Mouse (Mus musculus): ENCODE measurements around the gene Mapk6.
"Not testable (repeated sequence)": the region's sequence is repeated elsewhere in the genome, so short reads cannot be mapped to it uniquely, and the experiment has no call there.

Mapk6 gene

GRCm38 (mm10) chr9:75378774-75379173 is 31.0 kb downstream of the Mapk6 start:
- no peak for DNase-seq

- DNase-seq, result no peak
Observed at GRCm38 (mm10) chr9:75376428-75376827, 33.4 kb downstream of the Mapk6 start.

GRCm38 (mm10) chr9:75375606-75376005 is 34.2 kb downstream of the Mapk6 start:
- DNase-seq, result no peak

GRCm38 (mm10) chr9:75368779-75369178 is 41.0 kb downstream of the Mapk6 start:
- DNase-seq, result no peak

- DNase-seq, result no peak
Observed at GRCm38 (mm10) chr9:75366191-75366590, 43.6 kb downstream of the Mapk6 start.

GRCm38 (mm10) chr9:75365195-75365594 is 44.6 kb downstream of the Mapk6 start:
- DNase-seq, result no peak

- DNase-seq, result not testable (repeated sequence)
Observed at GRCm38 (mm10) chr9:75363702-75364101, 46.1 kb downstream of the Mapk6 start.

- no peak for DNase-seq
Observed at GRCm38 (mm10) chr9:75363001-75363400, 46.8 kb downstream of the Mapk6 start.

GRCm38 (mm10) chr9:75362201-75362600 is 47.6 kb downstream of the Mapk6 start:
- DNase-seq, result no peak

GRCm38 (mm10) chr9:75361699-75362098 is 48.1 kb downstream of the Mapk6 start:
- DNase-seq, result peak; percentile 81

GRCm38 (mm10) chr9:75357087-75357654 is 52.6 kb downstream of the Mapk6 start:
- no peak for DNase-seq

- DNase-seq, result no peak
Observed at GRCm38 (mm10) chr9:75355783-75356182, 54.0 kb downstream of the Mapk6 start.

GRCm38 (mm10) chr9:75353094-75353493 is 56.7 kb downstream of the Mapk6 start:
- DNase-seq, result no peak

- DNase-seq, result no peak
Observed at GRCm38 (mm10) chr9:75348641-75349040, 61.2 kb downstream of the Mapk6 start.

GRCm38 (mm10) chr9:75348066-75348465 is 61.7 kb downstream of the Mapk6 start:
- no peak for DNase-seq

GRCm38 (mm10) chr9:75347458-75347857 is 62.3 kb downstream of the Mapk6 start, which contains the start of gene Bcl2l10:
Bcl2l10 (plus strand) TSS chr9:75347758.
- DNase-seq, result no peak

GRCm38 (mm10) chr9:75342433-75342832 is 67.4 kb downstream of the Mapk6 start:
- no peak for DNase-seq

GRCm38 (mm10) chr9:75338016-75338415 is 71.8 kb downstream of the Mapk6 start:
- no peak for DNase-seq

GRCm38 (mm10) chr9:75334440-75334839 is 75.4 kb downstream of the Mapk6 start:
- no peak for DNase-seq

GRCm38 (mm10) chr9:75330821-75331220 is 79.0 kb downstream of the Mapk6 start:
- no peak for DNase-seq

GRCm38 (mm10) chr9:75328047-75328446 is 81.8 kb downstream of the Mapk6 start:
- no peak for DNase-seq

GRCm38 (mm10) chr9:75322099-75322885 is 87.5 kb downstream of the Mapk6 start:
- peak; percentile 51 for DNase-seq

- DNase-seq, result peak; percentile 42
Observed at GRCm38 (mm10) chr9:75319365-75319764, 90.4 kb downstream of the Mapk6 start.
